Mouse (Mus musculus) cerebellum, adult 2 months (tissue): Measurements from ENCODE around the gene Inf2.

Source experiments
- CTCF ChIP-seq: fragments of 200-500 bp; IDR thresholded peaks from 2 replicates; pipeline ENCODE4 v1.5.1; 2011; ENCODE audit warnings: low read depth, mild to moderate bottlenecking, control low read depth, low read length, moderate library complexity, borderline replicate concordance; ENCODE audit not compliant: insufficient read depth
- POLR2A ChIP-seq: fragments of 200-500 bp; IDR thresholded peaks from 2 replicates; pipeline ENCODE4 v1.6.1; 2011; ENCODE audit warnings: low read length, control low read depth, borderline replicate concordance; ENCODE audit not compliant: insufficient read depth

DNA sequence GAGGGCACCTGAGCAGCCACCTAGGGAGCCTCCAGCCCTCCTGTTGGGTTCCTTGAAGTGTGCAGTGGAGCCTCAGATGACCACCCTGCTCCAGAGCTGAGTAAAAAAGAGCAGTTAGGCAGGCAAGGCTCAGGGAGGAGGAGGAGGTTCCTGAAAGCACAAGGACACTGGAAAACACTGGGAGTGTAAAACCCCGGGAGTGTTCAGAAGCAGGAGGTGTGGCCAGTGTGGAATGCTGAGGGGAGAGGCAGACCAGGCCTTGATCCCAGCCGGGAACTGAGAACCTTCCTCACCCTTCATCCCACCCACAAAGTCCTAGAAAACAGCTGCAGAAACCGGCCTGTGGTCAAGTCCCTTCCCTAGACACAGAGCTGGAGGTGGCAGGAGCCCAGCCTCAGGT, 11.8 kb upstream of the Inf2 start:
- TF ChIP-seq POLR2A (no peak), CTCF (no peak)
